Mouse (Mus musculus) C2C12 (cell line): ENCODE data around the gene Auts2.

ENCODE experiments used
- CEBPB ChIP-seq: IDR thresholded peaks from one replicate; pipeline ENCODE4 v1.6.1; 2011; ENCODE audit warnings: low read depth, mild to moderate bottlenecking, control low read depth, moderate library complexity
- CTCF ChIP-seq: IDR thresholded peaks from one replicate; pipeline ENCODE4 v1.5.1; 2011; ENCODE audit not compliant: control insufficient read depth, insufficient read depth, insufficient read length
- USF1 ChIP-seq: IDR thresholded peaks from one replicate; pipeline ENCODE4 v1.6.1; 2011; ENCODE audit warnings: low read depth, mild to moderate bottlenecking, control low read depth, moderate library complexity

DNA sequence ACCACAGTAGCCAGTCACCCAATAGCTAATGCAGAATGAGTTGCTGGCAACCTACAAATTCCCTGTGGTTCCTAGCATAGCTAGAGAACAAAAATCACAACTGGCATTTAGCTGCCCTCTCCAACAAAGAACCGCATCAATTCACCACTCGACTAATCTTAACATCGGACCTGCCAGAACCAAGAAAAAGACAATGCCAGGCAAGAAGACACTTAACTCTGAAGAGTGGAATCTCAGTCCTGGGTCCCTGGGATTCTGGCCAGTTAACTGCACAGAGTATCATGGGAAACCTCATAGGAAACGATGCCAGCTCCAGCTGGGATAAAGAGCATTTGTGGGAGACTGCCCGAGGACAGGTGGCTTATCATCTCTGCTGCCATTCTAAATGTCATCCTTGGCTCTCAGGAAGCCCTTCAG lies 70.2 kb downstream of the Auts2 start:
- TF ChIP-seq CTCF, result no peak
- no peak for TF ChIP-seq USF1
- TF ChIP-seq CEBPB, result no peak
